Mouse (Mus musculus) kidney, adult 2 months (tissue): ENCODE measurements around the gene Gm815. TPM values are rescaled to one million over a fixed set of nuclear protein-coding genes. Genes with fewer than 3 reads are reported as not detected.

Experiments used
- DNase-seq: peaks from one replicate; pipeline ENCODE4 v3.0.0; 2021
- H3K27ac ChIP-seq: fragments of 200-500 bp; 2 replicates; pipeline ENCODE4 v1.5.1; 2012; ENCODE audit warnings: low read depth, low read length, control low read depth, inconsistent platforms; ENCODE audit not compliant: insufficient read depth
- H3K27me3 ChIP-seq: fragments of 200-500 bp; replicated peaks from 2 replicates; pipeline ENCODE4 v1.6.1; 2012; ENCODE audit warnings: mild to moderate bottlenecking, moderate library complexity, low read length, inconsistent platforms; ENCODE audit not compliant: control insufficient read depth, insufficient read depth
- H3K36me3 ChIP-seq: fragments of 200-500 bp; 2 replicates; pipeline ENCODE4 v1.6.1; 2012; ENCODE audit warnings: mild to moderate bottlenecking, moderate library complexity, low read length, inconsistent platforms; ENCODE audit not compliant: control insufficient read depth, insufficient read depth
- H3K4me1 ChIP-seq: fragments of 200-500 bp; 2 replicates; pipeline ENCODE4 v1.6.1; 2011; ENCODE audit warnings: low read length; ENCODE audit not compliant: control insufficient read depth, insufficient read depth
- H3K4me3 ChIP-seq: fragments of 200-500 bp; 2 replicates; pipeline ENCODE4 v1.5.1; 2011; ENCODE audit warnings: mild to moderate bottlenecking, low read depth, low read length, control low read depth; ENCODE audit not compliant: insufficient read depth
- CTCF ChIP-seq: fragments of 200-500 bp; conservative IDR thresholded peaks from 2 replicates; pipeline ENCODE4 v1.5.1; 2011; ENCODE audit warnings: low read depth, mild to moderate bottlenecking, control low read depth, low read length, moderate library complexity, mixed read lengths; ENCODE audit not compliant: insufficient read depth, insufficient read length
- POLR2A ChIP-seq: fragments of 200-500 bp; IDR thresholded peaks from one replicate; pipeline ENCODE4 v1.6.1; 2011; ENCODE audit warnings: low read depth, low read length, control low read depth
- WGBS: fragments of 180-500 bp; shearing (Covaris S2); methylation state at CpG from one replicate; pipeline ENCODE4 v1.1.7; 2018; 5-methylcytosine and 5-hydroxymethylcytosine counted together
- polyA plus RNA-seq: library from polyadenylated mRNA; depleted of rRNA; stranded (reverse); fragments of >200 nt; gene quantifications from 2 replicates; pipeline ENCODE4 v1.2.3, GENCODE M21; 2012

Gene Gm815
- polyA plus RNA-seq, 1 experiment = not detected

GRCm38 (mm10) chr19:26914245-26914644 lies 28.6 kb downstream of the Gm815 start:
- Histone ChIP-seq H3K27ac (no peak overlapping the region), H3K27me3 (no peaks in the 10 kb centered on the region), H3K36me3 (no peaks in the 10 kb centered on the region), H3K4me3 (no peak overlapping the region), H3K4me1 (no peaks in the 10 kb centered on the region)
- WGBS = 53% methylated on average over 1 of the region's 1 CpGs
- TF ChIP-seq POLR2A = no peak
- no peak for TF ChIP-seq CTCF
- no peak for DNase-seq

- no peak overlapping the region for H3K4me3 ChIP-seq
- no peaks in the 10 kb centered on the region for H3K27me3 ChIP-seq
- H3K4me1 ChIP-seq = no peaks in the 10 kb centered on the region
- 75% methylated on average over 2 of the region's 2 CpGs for WGBS
- no peaks in the 10 kb centered on the region for H3K36me3 ChIP-seq
- H3K27ac ChIP-seq = no peak overlapping the region
- no peak for DNase-seq
- no peak for TF ChIP-seq CTCF
- TF ChIP-seq POLR2A = no peak
These were observed 35.1 kb downstream of the Gm815 start for GRCm38 (mm10) chr19:26920816-26921215.

GRCm38 (mm10) chr19:26930295-26931283 lies 44.9 kb downstream of the Gm815 start:
- Histone ChIP-seq H3K27me3 (no peaks in the 10 kb centered on the region), H3K36me3 (no peaks in the 10 kb centered on the region), H3K27ac (no peak overlapping the region), H3K4me3 (no peak overlapping the region), H3K4me1 (peaks cover 13% of the 10 kb centered on the region; the same call in 1 of the 2 replicates)
- WGBS = 91% methylated on average over 6 of the region's 6 CpGs
- no peak for TF ChIP-seq POLR2A
- TF ChIP-seq CTCF = no peak
- no peak for DNase-seq

DNA sequence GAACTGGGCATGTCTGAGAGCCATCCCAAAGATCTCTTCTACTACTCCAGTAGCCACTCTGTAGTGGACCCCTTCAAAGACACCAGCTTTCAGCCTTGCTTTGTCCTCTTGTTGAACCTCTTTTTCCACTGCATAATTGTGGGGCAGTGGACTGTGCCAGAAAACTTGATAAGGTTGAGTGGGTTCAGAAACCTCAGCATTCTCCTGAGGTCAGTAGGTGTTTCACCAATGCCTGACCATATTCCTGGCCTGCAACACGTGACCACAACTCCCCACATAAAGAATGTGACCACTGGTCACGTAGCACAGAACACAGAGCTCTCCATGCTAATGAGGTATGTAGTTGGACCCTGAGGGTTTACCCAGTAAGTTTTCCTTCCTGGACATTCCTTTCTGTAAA lies 48.5 kb downstream of the Gm815 start:
- peak overlapping the region; percentile 97 for H3K27ac ChIP-seq
- peaks cover 13% of the 10 kb centered on the region; the same call in 1 of the 2 replicates for H3K4me1 ChIP-seq
- H3K36me3 ChIP-seq = no peaks in the 10 kb centered on the region
- no peaks in the 10 kb centered on the region for H3K27me3 ChIP-seq
- no peak for TF ChIP-seq POLR2A
- no peak for TF ChIP-seq CTCF
- 25% methylated on average over 2 of the region's 2 CpGs for WGBS
- H3K4me3 ChIP-seq = no peak overlapping the region
- peak; percentile 91 for DNase-seq
